Mouse (Mus musculus) left cerebral cortex, postnatal 4 days (tissue): ENCODE data around the gene Ndst2. TPM values are rescaled to one million over a fixed set of nuclear protein-coding genes. Genes with fewer than 3 reads are reported as not detected.

Experiments
- DNase-seq: peaks from one replicate; pipeline ENCODE4 v3.0.0-alpha.2; 2022
- intact Hi-C: fragments of 180-260 bp; cut with DNase I; formaldehyde crosslinking; loops from one replicate; pipeline ENCODE4 v1.15.1; 2025
- total RNA-seq, 2 experiments: library from RNA; stranded (reverse); gene quantifications; 2 replicates each; pipeline ENCODE4 v1.2.3; 2021

Gene Ndst2
- 10 to 100 TPM; 22.6 to 23.5 TPM for total RNA-seq

- DNase-seq: peak; percentile 88
- intact Hi-C loops: no loop called here
Measured at GRCm38 (mm10) chr14:20733952-20734774, at the start of gene Ndst2. TSS of gene Ndst2 (minus strand) at chr14:20734562.

DNA sequence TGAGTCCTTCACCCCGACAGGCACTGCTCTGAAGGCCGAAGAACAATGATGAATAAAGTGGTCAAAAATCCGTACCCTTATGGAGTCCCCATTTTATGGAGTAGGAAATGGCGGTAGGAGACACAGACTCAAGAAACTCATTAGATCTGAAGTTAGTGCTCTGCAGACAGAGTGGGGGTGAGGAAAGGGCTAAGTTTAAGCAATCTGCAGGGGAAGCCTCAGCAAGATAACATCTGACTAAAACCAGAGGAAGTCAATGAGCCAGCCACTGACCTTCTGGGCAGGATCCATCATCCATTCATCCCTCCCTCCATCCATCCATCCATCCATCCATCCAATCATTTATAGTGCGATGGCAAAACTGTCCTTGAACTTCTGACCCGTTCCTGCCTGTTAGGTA is 49.2 kb upstream of the Ndst2 start:
- no peak for DNase-seq
- intact Hi-C loops: no loop called here

DNA sequence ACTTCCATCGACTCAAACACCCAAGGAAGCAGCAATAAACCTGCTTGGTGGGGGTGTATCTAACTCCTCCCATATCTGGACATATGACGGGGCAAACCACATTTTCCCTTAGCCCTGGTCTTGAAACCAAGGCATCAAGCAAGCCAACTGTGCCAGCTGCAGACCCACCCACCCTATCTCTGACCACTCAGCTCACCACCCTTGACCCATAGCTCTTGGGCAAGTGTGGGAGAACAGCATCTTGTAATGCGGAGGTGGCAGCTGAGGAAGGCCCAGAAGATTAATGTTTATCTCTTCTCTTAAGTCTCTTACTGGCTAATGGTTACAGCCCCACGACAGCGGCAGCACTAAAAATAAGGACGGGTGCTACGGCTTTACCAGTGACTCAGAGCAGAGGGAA is 48.5 kb upstream of the Ndst2 start:
- intact Hi-C loops: no loop called here

GRCm38 (mm10) chr14:20780217-20780616 is 45.9 kb upstream of the Ndst2 start:
- intact Hi-C loops: no loop called here

More for the DNA sequence above, 48.5 kb upstream of the Ndst2 start:
- DNase-seq: no peak

DNA sequence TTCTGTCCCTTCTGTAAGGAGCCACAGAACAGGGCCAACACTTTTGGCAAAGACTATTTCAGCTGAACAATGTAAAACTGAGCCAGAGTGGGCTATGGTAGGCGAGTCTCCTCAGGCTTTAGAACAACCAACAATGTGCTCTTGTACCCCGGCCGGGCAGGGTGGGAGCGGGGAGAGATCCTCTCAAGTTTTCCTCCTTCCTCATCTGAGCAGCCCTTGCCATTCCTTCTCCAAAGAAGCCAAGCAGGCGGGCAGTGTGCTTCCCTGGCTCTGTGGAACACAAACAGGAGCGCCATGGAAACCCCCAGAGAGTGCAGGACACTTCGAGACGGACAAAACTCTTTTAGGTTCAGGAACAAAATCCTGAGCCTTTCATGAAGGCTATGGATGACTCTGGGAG is 44.1 kb upstream of the Ndst2 start:
- DNase-seq: peak; percentile 34
- intact Hi-C loops: no loop called here

More at GRCm38 (mm10) chr14:20780217-20780616, 45.9 kb upstream of the Ndst2 start:
- no peak for DNase-seq

DNA sequence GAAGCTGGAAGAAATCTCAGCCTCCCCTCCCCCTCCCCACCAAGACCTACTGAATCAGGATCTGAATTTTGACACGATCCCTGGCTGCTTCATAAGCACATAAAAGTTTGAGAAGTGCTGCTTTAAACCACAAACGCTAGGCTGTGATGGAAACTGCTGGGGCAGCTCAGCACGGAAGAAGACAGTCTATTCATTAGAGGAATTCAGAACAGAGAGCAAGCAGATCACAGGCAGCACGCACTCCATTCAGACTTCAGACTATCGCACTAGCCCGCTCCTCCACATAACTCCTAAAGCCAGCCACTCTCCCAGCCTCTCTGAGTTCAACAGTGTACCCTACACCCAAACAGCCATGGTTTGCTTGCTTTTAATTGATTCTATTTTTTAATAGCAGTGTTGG is 41.3 kb upstream of the Ndst2 start:
- intact Hi-C loops: no loop called here
- DNase-seq: no peak

- intact Hi-C loops: no loop called here
- no peak for DNase-seq
Measured at GRCm38 (mm10) chr14:20773410-20773809, 39.0 kb upstream of the Ndst2 start.

- intact Hi-C loops: no loop called here
- no peak for DNase-seq
Measured at GRCm38 (mm10) chr14:20772808-20773207, 38.4 kb upstream of the Ndst2 start.

- no peak for DNase-seq
- intact Hi-C loops: no loop called here
Measured at GRCm38 (mm10) chr14:20771941-20772340, 37.6 kb upstream of the Ndst2 start.

GRCm38 (mm10) chr14:20768581-20768980 is 34.2 kb upstream of the Ndst2 start:
- no peak for DNase-seq
- intact Hi-C loops: loop anchor here (10.0 kb wide), 1 partner anchor 106 kb away; no protein-coding TSS in a partner anchor

- no peak for DNase-seq
- intact Hi-C loops: loop anchor here (10.0 kb wide), 1 partner anchor 107 kb away; no protein-coding TSS in a partner anchor
Measured at GRCm38 (mm10) chr14:20767936-20768335, 33.6 kb upstream of the Ndst2 start.

DNA sequence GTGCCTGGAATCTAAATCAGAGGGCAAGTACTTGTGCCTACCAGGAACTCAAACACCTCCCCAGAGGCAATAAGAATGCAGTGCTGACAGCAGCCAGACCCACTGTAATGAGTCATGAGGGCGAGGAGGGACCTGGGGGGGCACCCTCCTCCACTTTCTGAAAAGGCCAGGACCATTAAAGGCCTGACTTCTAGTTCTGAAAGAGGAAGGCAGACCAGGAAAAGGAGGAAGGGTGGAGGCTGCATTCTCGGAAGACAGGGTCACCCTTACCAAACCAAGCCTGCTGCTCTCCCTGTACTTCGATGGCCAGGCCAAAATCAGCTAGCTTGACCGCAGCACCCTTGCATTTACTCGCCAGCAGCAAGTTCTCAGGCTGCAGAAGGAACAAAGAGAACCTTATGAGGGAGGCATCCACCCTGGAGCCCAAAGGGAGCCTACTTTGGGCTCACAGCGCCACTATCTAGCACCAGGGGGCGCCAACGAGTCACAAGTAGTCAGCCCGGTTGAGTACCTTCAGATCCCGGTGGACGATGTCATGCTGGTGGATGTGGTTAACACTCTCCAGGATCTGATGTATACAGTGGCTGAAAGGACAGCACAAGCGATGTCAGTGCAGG is 31.4 kb upstream of the Ndst2 start:
- DNase-seq: peak; percentile 89
- intact Hi-C loops: loop anchor here (10.0 kb wide), 1 partner anchor 109 kb away; no protein-coding TSS in a partner anchor

GRCm38 (mm10) chr14:20764942-20765341 is 30.6 kb upstream of the Ndst2 start:
- intact Hi-C loops: loop anchor here (10.0 kb wide), 1 partner anchor 110 kb away; no protein-coding TSS in a partner anchor
- DNase-seq: no peak

DNA sequence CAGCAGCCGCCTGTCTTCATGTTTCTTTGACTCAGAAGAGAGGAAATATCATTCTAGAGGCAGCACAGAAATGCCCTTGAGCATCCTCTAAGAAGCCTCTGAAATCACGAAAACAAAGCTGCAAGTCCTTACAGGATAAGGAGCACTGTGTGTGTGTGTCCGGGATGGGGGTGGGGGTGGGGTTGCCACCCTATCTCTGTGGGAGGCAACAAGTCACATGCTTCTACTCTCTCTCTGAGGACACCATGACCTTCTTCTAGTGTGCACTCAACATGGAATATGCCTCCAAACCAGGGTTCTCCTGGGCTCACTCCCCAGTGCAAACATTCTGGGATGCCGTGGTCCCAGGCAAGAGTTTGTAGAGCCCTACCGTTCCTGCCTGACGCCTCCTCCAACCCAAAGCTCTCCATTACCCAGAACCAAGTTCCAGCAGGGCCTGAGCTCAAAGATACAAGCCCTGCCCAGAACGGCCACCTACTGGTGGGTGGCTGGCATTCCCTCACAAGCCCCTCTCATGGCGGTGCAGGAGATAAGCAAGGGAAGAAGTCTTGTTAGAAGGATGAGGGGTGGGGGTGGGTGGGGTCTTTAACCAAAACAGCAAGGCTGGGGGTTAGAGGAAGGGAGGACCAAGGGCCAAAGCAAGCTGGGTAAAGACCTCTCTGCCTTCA is 24.5 kb upstream of the Ndst2 start:
- intact Hi-C loops: no loop called here
- no peak for DNase-seq

DNA sequence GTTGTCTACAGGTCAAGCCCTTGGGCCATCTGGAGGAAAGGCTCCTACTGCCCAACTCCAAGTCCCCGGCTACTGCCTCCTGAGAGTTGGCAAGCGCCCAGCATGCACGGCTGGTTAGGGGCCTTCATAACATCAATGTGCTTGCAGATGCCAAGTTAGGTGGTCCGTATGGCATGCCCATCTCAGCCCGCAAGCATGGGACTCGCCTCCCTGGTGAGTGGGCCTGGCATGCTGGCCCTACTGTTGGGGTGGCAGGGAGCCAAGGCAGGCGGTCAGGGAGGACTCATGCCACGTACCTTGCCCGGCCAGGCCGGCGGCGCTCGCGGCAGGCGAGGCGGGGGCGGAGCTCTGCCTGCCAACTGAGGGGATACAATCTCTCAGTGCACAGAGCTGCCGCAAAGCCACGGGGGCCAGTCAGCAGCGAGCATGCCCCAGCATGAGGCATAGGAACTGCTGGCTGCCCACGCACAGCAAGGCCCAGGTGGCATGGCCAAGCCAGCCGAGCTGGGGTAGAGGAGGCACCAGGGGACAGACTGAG is 23.1 kb upstream of the Ndst2 start:
- intact Hi-C loops: no loop called here

DNA sequence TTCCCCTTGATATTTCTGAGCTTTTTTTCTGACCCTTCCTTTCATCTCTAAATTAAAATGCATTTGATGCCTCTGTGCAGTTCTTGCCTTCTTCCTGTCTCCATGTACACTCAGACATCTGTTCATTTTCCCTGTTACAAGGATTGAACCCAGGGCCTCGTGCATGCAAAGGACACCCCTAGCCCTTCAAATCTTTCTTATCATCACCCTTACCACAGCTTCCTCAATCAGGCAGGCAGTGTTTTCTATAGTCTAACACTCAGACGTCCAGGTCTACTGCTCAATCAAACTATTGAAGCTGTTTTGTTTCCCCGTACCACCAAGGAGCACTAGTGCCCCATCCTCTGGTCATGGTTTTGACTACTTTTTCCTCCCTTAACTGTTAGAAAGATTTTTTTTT is 19.4 kb upstream of the Ndst2 start:
- DNase-seq: no peak
- intact Hi-C loops: no loop called here

More for the DNA sequence above, 23.1 kb upstream of the Ndst2 start:
- peak; percentile 86 for DNase-seq

- intact Hi-C loops: no loop called here
Measured at GRCm38 (mm10) chr14:20750503-20750902, 16.1 kb upstream of the Ndst2 start.

GRCm38 (mm10) chr14:20749494-20750051 is 15.2 kb upstream of the Ndst2 start:
- DNase-seq: no peak
- intact Hi-C loops: no loop called here

More at GRCm38 (mm10) chr14:20750503-20750902, 16.1 kb upstream of the Ndst2 start:
- no peak for DNase-seq

DNA sequence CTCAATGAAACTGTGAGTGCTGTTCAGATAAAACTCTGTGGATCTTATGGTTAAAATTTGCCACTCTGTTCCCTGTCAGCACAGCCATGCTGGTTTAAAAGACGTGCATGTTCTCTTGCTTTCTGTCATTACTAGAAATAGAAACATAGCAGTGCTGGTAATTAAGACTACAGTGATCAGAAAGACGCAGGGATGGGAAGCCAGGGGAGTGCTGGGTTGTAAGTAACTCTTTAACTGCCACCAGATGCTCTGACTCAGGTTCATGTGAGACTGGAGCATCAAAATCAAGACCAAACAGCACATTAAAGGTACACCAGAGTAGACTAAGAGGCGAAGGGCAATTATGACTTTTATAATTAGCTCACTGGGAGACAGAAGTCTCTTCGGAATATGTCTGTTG is 14.0 kb upstream of the Ndst2 start:
- intact Hi-C loops: no loop called here
- no peak for DNase-seq

GRCm38 (mm10) chr14:20746935-20747334 is 12.6 kb upstream of the Ndst2 start:
- intact Hi-C loops: no loop called here
- no peak for DNase-seq

DNA sequence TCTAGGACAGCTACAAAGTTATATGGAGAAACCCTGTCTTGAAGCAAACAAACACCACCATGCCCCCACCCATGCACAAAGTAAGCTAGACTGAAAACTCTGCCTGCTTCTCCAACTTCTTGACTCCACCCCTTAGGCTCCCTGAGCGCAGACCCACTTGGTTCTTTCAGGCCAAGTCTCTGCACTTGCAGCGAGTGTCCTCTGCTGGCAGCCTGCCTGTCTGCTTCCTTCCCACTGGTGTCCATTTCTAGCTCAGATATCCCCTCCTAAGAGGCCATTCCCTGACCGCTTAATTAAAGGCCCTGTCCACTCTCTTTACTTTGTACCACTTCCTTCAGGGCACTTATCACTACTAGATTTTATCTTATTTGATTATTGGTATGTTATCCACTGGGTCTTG is 9.3 kb upstream of the Ndst2 start:
- no peak for DNase-seq
- intact Hi-C loops: no loop called here
